Mouse (Mus musculus): ENCODE measurements at regions not wholly inside any gene's neighbourhood (a gene's known extent, or its start where the extent isn't known, plus 50 kb on each side); places are given as distances from the start of the nearest gene placed in this dataset.
A peak's percentile ranks its signal among the peaks of the same experiment; 100 is the strongest.

GRCm38 (mm10) chr6:89240168-89240705, 122.2 kb downstream of the Plxna1 start:
- no peak for DNase-seq (ENCODE audit: low spot score in 2 of 2)
- Histone ChIP-seq H3K4me3 (no peak overlapping the region), H3K27ac (peak overlapping the region; percentile 18; the same call in 1 of the 2 replicates)
- no peak for TF ChIP-seq CTCF (conservative IDR thresholded peaks at IDR 0.05)

DNA sequence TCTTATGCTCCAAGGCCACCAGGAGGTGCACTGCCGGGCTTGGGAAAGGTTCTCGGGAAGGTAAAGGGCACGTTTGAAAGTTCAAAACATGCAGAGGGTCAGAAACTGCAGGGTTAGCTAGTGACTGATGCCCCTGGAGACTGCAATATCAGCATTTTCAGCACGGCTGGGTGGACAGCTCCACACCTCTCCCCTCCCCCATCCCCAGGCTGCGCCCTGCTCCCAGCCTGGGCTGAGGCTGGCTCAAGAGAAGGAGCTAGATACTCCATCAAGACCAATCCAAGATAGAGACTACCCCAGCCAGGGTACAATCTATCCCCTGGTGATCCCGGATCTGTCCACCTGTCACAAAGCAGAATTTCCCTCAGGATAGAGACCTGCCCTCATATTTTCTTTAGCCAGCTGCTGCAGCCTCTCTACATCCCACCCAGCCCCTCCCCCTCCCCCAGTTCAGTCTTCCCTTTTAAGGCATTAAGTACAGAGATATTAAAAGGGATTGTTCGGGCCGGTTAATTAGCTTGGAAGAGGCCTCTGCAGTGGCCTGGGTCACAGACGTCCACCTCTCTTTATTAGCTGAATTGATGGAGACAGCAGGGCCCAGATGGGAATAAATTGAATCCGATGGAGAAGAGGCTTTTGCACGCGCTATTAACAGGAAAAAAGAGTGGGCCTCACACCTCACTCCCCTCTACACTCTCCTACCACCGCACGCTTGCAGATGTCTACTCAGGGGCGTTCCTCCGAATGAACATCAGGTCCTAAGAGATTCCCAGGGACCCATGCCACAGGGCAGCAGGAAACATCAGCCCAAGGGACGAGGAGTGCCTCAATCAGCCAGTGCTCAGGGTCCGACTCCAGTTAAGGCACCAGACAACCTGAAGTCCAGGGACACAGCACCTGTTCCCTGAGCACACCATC, 119.8 kb downstream of the Plxna1 start:
- TF ChIP-seq CTCF (conservative IDR thresholded peaks at IDR 0.05): 0 out of 2 replicates have a peak, but pooled peaks have one; percentile 15

DNA sequence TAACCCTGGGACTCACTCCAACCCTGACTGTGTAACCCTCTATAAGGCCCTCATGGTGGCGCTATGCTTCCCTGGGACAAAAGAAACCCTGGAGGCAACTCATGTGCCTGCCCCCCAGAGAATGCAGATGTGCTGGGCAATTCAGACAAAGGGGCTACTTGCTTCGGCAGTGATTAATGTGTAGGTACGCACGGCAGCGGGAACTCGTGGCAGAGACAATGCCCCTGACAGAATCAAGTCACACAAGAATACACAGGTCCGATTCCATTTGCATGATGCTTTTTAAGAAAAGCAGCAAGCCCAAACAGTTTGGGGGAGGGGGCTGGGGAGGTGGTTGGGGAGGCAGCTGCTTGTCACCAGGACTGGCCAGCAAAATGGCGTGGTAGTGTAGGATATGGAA, 116.9 kb downstream of the Plxna1 start:
- Histone ChIP-seq H3K27ac (no peak overlapping the region), H3K4me3 (no peak overlapping the region)
- TF ChIP-seq CTCF (conservative IDR thresholded peaks at IDR 0.05): peak; percentile 16; the same call in 1 of the 2 replicates
- DNase-seq (ENCODE audit: low spot score in 2 of 2): no peak

More for the DNA sequence above, 119.8 kb downstream of the Plxna1 start:
- Histone ChIP-seq H3K4me3 (no peak overlapping the region), H3K27ac (no peak overlapping the region)
- no peak for DNase-seq (ENCODE audit: low spot score in 2 of 2)

DNA sequence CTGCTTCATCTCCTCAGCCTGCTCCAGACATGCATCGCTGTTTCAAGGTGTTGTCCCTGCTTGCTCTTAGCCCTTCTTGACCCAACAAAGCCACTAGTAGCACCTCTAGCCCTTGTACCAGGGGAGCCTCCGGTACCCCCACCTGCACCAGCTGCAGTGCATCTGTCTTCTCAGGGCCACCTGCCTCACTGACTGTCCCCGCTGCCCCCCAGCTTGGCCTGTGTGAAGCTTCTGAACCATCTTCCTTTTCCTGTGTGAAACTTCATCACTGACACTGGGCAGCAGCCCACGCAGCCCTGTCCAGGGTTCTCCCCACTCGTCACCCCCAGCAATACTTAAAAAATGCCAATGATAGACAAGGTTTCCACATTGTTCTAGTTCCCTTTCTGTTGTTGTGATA, 116.2 kb downstream of the Plxna1 start:
- no peak overlapping the region for H3K4me3 ChIP-seq
- H3K27ac ChIP-seq: no peak overlapping the region
- DNase-seq (ENCODE audit: low spot score in 2 of 2): no peak

GRCm38 (mm10) chr6:89248574-89248973, 113.8 kb downstream of the Plxna1 start:
- no peak overlapping the region for H3K4me3 ChIP-seq
- DNase-seq (ENCODE audit: low spot score in 2 of 2): no peak
- TF ChIP-seq CTCF (conservative IDR thresholded peaks at IDR 0.05): no peak
- H3K27ac ChIP-seq: no peak overlapping the region

More for the DNA sequence above, 116.2 kb downstream of the Plxna1 start:
- TF ChIP-seq CTCF (conservative IDR thresholded peaks at IDR 0.05): no peak

GRCm38 (mm10) chr6:89249303-89249702, 113.1 kb downstream of the Plxna1 start:
- Histone ChIP-seq H3K4me3 (no peak overlapping the region), H3K27ac (no peak overlapping the region)
- TF ChIP-seq CTCF (conservative IDR thresholded peaks at IDR 0.05): no peak
- DNase-seq (ENCODE audit: low spot score in 2 of 2): peak in 1 of 2 experiments; percentile 25

- DNase-seq (ENCODE audit: low spot score in 2 of 2): no peak
- H3K4me3 ChIP-seq: no peak overlapping the region
- H3K27ac ChIP-seq: no peak overlapping the region
- no peak for TF ChIP-seq CTCF (conservative IDR thresholded peaks at IDR 0.05)
These were observed 110.8 kb downstream of the Plxna1 start for GRCm38 (mm10) chr6:89251641-89252040.

- DNase-seq (ENCODE audit: low spot score in 2 of 2): no peak
- no peak overlapping the region for H3K4me3 ChIP-seq
- H3K27ac ChIP-seq: no peak overlapping the region
- no peak for TF ChIP-seq CTCF (conservative IDR thresholded peaks at IDR 0.05)
These were observed 106.4 kb downstream of the Plxna1 start for GRCm38 (mm10) chr6:89256022-89256421.

DNA sequence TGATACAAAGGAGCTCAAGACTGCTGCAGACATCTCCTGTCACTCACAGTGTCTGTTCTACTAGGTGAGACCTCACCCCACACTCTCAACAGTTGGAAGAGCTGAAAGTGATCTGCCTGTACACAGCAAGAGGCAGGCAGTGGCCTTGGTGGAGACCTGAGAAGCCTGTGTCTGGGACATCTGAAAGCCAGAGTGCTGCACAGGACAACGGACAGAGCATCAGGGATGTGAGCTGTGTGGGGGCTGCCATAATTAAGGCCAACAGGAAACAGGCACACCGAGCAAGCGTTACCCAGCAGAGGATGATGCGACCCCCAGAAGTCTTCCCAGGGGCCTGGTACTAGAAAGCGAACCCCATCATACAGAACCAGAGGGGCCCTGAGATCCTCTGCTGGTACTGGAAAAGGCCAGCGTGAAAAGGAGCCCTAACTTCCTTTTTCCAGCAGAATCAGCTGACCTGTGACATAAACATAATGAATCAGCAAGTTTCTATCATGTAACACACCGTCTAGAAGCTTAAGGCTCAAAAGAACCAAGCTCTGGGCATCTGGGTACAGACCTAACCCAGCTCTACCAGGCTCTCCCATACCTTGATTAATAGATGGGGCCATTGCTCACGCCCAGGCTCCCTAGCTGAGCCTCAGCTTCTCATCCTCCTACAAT, 105.7 kb downstream of the Plxna1 start:
- Histone ChIP-seq H3K27ac (no peak overlapping the region), H3K4me3 (no peak overlapping the region)
- no peak for TF ChIP-seq CTCF (conservative IDR thresholded peaks at IDR 0.05)
- DNase-seq (ENCODE audit: low spot score in 2 of 2): no peak

DNA sequence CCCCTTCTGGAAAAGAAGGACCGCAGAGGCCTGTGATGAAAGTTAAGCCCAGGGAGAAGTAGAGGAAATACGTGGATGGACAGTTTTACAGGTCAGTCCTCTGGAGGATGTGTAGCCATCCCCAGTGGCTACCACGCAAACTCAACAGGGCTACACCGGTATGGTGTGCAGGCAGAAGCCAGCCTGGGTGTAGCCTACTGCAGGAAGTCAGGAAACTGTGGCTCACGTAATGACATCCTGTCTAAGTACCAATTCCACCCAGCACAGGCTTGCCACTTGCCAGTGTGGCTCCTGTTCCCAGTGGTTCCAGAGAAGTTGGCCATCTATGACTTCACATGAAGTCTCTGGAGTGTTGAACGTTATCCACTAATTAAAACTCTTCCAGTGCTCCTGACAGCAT, 105.0 kb downstream of the Plxna1 start:
- no peak for DNase-seq (ENCODE audit: low spot score in 2 of 2)
- TF ChIP-seq CTCF (conservative IDR thresholded peaks at IDR 0.05): no peak

DNA sequence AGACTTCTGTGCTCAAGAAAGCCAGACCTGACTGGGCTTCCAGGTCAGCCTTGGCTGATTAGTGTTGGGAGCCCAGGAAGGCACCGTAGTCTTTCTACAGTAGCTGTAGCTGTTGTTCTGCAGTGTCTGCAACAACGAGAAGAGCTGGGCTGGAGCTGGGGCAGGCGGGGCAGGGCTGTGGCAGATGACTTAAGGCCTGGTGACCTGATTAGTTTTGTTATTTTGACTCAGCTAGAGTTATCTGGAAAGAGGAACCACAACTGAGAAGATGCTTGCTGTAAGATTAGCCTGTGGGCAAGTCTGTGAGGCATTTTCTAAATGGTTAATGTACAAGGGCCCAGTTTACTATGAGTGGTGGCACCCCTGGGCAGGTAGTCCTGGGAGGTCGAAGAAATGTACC, 104.3 kb downstream of the Plxna1 start:
- Histone ChIP-seq H3K4me3 (no peak overlapping the region), H3K27ac (no peak overlapping the region)
- no peak for TF ChIP-seq CTCF (conservative IDR thresholded peaks at IDR 0.05)
- no peak for DNase-seq (ENCODE audit: low spot score in 2 of 2)

More for the DNA sequence above, 105.0 kb downstream of the Plxna1 start:
- no peak overlapping the region for H3K27ac ChIP-seq
- no peak overlapping the region for H3K4me3 ChIP-seq

DNA sequence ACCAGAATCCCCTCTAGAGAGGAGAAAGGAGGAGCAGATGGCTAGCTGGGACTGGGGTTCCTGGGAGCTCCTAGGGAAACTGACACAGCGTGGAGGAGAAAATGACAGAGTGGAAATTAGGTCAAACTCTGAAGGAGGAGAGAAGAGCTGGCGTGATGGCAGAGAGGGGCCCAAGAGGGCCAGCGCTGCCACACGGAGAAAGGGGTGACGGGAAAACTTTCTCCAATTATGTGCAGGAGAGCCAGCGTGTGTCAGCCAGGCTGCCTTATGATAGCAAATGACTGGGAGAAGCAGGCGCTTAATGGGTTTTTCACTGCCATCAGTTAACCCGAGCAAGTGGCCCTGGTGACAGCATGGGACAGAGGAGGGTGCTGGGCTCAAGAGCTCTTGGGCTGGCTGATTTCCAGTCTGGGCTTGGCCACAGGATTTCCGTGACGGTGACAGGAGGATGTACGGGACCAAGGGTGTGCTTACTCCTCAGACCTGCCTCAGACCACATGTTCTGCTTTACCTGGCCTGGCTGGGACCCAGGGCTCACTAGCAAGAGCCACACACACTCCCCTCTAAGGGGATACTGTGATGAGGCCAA, 102.9 kb downstream of the Plxna1 start:
- no peak overlapping the region for H3K27ac ChIP-seq
- no peak for DNase-seq (ENCODE audit: low spot score in 2 of 2)
- H3K4me3 ChIP-seq: no peak overlapping the region
- no peak for TF ChIP-seq CTCF (conservative IDR thresholded peaks at IDR 0.05)

- no peak overlapping the region for H3K27ac ChIP-seq
- TF ChIP-seq CTCF (conservative IDR thresholded peaks at IDR 0.05): no peak; the same call in 1 of the 2 replicates
- H3K4me3 ChIP-seq: no peak overlapping the region
- no peak for DNase-seq (ENCODE audit: low spot score in 2 of 2)
These were observed 99.5 kb downstream of the Plxna1 start for GRCm38 (mm10) chr6:89262958-89263357.

Data from layer of hippocampus, adult 2 months (tissue).